Mouse (Mus musculus) layer of hippocampus, adult 8-10 months (tissue): ENCODE results near the gene 2210010C04Rik. TPM values are rescaled to one million over a fixed set of nuclear protein-coding genes. Genes with fewer than 3 reads are reported as not detected.
A peak's percentile ranks its signal among the peaks of the same experiment; 100 is the strongest.

Source experiments
- DNase-seq, 2 experiments: peaks; one replicate each; pipeline ENCODE4 v3.0.0; 2022; ENCODE audit warnings: low spot score in 2 of 2
- total RNA-seq, 4 experiments: library from RNA; stranded (reverse); gene quantifications; 2 replicates each; pipeline ENCODE4 v1.2.4; 2022

The 2210010C04Rik gene
- not detected for total RNA-seq

DNA sequence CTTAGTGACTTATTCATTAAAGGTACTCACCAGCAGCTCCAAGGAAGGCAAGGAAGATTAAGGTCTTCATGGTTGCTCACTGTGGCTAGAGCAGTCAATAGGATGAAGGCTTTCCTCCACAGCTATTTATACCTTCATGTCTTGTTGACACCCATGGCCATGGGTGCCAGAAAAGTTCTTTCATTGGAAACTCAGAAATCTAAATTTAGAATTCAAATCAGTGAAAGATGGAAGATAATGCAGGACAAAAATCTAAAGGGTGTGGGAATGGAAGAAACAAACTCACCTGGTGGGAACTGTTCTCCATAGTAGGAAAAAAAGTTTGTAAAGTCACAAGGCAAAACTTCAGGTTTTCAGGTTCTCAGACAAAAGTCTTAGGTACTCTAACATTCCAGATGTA lies at the start of gene 2210010C04Rik:
Gene 2210010C04Rik, minus strand, starts transcription at position 101 of the 400 bp plus-strand sequence.
- DNase-seq: no peak

DNA sequence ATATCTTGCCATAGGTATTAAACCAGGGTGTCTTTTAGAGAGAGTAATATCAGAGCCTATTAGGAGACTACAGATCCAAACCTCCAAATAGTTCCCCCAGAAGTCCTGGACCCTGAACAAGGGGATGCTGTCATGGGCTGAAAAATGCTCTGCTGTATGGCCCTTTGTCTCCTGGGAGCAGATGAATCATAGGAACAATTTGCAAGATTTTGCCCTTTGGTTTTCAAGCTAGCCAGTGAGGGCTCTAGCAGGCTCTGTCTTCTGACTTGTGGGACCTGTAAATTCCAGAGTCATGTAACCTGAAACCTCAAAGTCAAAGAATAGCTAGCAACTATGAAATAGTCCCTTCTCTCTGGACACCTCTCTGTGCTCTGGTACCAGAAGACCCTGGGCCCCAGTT lies 44.8 kb upstream of the 2210010C04Rik start:
- DNase-seq: no peak

DNA sequence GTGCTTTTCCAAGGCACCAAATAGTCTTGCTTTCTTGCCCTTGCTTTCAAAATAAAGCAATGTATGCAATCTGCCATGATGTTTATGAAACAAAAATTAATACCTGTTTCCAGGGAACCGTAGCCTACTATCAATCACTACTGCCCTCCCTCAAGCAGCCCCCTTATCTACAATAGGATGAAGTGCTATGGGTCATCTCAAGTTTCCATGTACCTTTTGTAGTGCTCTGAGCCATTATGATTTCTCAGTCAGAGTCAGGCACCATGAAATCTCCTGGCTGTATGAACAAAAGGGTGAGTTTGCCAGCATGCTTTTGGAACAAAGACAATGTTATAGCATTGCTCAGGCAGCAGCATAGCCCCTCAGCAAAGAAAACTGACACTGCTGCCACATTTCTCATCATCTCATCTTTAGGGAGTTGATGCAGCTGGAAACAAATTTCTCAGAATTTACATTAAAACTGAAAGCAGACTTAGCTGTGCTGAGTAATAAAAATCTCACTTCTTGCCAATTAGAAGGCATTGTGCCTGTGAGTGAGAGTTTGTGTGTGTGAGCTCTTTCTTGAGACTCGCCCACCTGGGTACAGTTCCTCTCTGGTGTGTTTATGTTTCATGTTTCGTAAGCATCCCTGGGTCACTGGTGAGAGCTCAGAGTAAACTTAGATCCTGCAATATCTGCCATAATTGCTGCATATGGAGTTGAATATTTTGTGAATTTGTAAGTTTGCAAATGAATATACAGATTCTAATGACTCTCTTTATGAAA lies 43.4 kb upstream of the 2210010C04Rik start:
- no peak for DNase-seq

DNA sequence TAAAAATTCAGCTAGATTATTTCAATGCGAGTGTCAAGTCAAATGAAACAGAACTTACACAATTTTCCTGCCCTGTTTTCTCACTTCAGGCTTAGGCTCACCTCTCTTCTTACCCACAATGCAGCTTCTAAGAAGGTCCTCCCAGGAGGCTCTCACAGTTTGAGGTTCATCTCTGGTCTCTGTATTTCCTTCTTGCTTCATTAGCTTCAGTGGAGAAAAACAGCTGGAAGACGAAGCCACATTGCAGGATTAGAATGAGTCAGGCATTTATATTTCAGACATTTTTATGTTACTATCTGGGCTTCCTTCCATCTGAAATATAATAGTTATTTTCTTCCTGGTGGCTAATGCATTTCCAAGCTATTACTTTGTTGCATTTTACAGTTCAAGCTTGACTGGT lies 40.4 kb upstream of the 2210010C04Rik start:
- DNase-seq: no peak

DNA sequence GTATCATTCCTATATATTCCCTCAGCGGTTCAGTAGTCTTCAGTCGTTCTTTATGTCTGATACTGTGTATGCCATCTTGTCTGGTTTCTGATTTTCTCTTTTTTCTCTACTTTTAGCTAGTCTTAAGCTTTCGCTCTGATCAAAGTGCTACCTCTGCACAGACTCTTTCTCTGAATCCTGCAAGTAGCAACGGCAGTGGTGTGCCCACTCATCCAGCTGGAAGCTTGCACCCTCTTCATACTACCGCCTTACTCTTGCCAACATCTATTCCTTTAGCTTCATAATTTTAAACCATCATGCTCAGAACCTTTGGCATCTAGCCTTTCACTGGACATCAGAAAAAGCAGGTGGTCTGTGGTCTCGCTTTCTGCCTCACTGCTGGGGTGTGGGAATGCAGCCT lies 28.0 kb upstream of the 2210010C04Rik start:
- no peak for DNase-seq

DNA sequence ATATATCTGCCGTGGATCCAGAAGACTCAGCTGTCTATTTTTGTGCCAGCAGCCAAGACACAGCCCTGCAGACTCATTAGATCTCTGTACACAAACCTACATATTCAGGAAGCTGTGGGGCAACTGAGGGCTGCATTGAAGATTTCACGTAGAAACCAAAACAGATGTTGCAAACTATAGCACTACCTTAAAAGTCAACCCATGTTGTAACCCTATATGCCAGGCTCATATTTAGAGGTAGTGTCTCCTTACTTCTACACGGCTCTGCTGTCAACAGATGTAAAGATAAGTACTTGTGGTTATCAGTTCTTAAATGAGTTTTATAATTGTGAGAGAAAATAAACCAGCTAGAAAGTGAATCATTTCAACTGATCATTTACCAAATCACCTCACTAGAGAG lies 27.4 kb upstream of the 2210010C04Rik start:
- no peak for DNase-seq

DNA sequence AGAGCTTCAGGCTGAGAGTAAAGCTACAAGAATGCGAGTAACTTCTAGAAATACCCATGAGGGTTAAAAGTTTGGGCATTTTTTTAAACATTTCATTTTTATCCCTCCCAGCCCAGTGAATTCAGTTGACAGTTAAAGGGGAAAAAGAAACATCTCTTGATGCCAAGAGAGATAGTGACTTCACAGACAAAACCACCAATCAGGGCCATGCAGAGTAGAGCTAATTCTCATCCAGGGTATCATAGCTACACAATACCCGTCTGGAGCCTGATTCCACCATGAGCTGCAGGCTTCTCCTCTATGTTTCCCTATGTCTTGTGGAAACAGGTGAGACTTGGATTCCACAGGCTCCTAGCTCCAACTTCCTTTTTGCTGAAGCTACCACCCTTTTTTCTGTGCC lies 26.8 kb upstream of the 2210010C04Rik start:
- no peak for DNase-seq

DNA sequence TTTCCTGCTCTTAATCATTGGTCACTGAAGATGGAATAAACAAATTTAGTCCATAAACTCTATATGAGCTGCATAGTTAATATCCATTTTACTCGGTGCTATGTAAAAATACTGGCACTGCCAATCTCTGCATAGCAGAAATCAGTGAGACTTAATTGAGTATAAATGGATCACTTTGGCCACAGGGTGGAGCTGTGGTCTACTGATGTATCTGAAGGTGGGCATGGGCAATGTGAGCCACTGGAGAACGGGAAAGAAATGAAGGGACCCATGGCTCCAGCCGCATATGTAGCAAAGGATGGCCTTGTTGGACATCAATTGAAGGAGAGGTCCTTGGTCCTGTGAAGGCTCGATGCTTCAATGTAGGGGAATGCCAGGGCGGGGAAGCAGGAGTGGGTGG lies 25.8 kb upstream of the 2210010C04Rik start:
- no peak for DNase-seq

- no peak for DNase-seq
Observed at GRCm38 (mm10) chr6:41057653-41058052, 22.3 kb upstream of the 2210010C04Rik start.

- no peak for DNase-seq
Observed at GRCm38 (mm10) chr6:41055581-41055980, 20.3 kb upstream of the 2210010C04Rik start.

DNA sequence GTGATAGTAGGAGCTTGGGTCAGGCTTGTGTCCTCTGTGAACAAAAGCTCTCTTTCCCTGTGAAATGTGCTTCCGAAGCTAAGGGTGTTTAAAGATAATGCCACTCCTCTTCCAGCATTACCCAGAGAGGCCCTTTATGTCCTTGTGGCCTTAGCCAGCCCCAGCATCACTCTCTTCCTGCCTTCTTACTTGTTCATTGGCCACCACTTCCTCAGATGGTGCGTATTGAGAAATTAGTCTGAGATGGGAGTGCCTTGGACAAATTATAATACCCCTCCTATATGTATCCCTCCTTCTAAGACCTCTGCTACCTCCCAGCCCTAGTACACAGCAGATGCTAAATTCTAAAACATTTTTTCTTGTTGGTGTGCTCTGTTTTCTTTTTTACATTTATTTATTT lies 19.1 kb upstream of the 2210010C04Rik start:
- no peak for DNase-seq

DNA sequence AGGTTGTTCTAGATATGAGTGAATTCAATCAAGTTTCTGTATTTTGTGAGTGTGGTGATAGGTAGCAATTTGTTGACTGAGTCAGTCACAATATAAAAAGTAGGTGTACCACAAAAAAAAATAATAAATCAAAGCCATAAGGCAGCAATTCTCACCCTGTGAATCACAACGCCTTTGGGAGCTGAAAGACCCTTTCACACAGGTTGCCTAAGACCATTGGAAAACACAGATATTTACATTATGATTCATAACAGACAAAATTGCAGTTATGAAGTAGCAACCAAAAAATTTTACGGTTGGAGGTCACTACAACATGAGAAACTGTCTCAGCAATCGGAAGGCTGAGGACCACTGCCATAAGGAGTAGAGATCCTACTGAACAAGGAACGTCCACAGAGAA lies 16.5 kb upstream of the 2210010C04Rik start:
- DNase-seq: no peak

- DNase-seq: peak in 1 of 2 experiments; percentile 5
Observed at GRCm38 (mm10) chr6:41048602-41049001, 13.3 kb upstream of the 2210010C04Rik start.

DNA sequence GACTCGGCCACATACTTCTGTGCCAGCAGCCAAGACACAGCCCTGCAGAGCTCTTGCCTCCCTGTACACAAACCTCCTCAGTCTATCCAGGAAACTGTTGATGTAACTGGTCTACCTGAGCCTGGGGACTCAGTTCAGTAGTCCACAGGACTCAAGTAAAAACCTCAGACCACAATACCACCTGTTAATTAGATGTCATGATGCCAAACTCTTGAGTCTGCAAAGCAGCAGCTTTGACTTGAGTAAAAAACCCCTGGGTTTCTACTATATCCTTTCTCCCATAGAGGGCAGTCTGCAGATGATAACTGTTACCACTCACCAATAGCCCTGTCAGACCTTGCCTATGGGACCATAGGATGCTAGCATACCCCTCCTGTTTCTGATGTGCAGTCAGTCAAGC lies 12.7 kb upstream of the 2210010C04Rik start:
- no peak for DNase-seq

DNA sequence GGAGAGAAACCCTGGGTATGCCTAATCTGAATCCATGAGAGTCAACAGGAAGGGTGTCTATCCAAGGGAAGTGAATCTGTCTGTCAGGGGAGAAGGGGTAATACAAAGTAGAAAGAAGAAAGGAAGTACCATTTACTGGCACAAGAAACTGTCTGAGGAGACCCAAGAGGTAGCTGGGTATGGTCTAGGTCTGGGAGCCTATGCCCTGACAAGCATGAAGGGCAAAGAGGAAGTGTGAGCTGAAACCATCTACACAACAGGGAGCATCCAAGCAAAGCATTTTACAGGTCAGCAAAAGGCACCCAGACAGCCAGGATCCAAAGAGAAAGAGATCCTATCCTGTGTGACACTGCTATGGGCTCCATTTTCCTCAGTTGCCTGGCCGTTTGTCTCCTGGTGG lies 11.9 kb upstream of the 2210010C04Rik start:
- no peak for DNase-seq

DNA sequence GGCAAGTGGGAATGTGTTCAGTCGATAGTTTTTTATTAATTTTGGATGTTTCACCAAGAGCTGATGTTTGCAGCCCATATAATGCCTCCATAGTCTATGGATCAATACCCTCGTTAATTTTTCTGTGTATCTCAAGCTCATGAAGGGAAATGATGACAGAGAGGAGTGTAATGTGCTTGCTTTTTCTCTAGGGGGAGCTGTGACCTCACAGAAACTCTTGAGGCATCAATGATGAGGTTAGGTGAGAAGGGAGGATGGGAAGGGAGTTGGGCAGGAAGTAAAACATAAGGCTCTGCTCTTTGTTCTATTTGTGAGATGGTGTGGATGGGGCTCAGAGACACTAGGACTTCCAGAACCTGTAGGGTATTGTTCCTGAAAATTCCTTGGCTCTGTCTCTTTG lies 11.2 kb upstream of the 2210010C04Rik start:
- no peak for DNase-seq

DNA sequence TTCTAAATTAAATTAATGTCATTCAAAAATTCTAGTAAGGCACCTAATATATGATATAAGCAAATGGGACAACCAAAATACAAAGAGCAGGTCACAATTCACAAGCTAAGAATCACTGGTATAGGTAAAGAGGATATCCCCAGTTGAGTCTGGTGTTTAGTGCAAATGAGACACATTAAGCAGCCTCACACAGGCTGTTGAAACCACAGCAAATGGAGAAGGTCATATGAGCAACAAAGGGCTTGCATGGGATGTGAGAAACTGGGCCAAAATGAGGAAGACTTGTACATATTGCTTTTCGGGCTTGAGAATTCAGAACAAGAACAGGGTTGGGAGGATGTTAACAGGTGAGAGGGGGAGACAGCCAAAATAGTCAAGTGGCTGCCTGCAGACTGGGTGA lies 9.4 kb upstream of the 2210010C04Rik start:
- no peak for DNase-seq

GRCm38 (mm10) chr6:41044314-41044713 lies 9.0 kb upstream of the 2210010C04Rik start:
- DNase-seq: no peak

DNA sequence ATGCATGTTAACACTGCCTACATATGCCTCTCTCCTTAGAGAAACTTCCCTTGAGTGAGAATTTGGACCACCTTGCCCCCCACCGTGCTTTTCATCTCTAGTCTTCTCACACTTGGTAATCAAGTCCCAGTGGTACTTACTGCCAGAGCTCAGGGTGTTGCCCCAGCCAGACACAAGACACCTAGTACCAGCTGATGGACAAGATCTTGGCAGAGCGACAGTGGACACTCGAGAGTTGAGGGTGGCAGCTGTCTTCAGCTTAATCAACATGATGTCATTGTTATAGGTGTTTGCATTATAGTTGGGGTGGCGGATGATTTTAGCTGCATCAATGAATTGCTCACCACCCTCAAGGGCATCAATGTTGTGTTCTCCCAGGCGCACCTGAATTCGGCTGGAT lies 2.5 kb downstream of the 2210010C04Rik start:
- no peak for DNase-seq

GRCm38 (mm10) chr6:41032231-41032630 lies 3.1 kb downstream of the 2210010C04Rik start:
- no peak for DNase-seq

- no peak for DNase-seq
Observed at GRCm38 (mm10) chr6:41030821-41031220, 4.5 kb downstream of the 2210010C04Rik start.

DNA sequence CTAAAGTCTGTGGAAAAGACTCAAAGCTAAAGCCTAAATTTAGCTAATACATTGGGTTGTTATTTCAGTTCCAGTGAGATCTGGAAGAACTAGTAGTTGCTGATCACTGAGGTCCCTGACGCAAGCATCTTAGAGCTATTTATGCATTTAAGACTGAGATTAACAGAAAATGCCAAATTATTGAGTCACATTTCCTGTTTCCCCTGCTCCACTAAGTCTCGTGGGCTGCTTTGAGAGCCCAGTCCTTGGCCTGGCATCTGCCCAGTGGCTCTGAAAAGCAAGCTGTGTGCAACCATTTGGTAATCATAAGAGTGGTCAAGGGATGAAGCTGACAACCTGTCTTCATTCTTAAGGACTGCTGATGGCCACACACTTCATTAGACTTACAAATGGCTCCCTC lies 8.3 kb downstream of the 2210010C04Rik start:
- no peak for DNase-seq

DNA sequence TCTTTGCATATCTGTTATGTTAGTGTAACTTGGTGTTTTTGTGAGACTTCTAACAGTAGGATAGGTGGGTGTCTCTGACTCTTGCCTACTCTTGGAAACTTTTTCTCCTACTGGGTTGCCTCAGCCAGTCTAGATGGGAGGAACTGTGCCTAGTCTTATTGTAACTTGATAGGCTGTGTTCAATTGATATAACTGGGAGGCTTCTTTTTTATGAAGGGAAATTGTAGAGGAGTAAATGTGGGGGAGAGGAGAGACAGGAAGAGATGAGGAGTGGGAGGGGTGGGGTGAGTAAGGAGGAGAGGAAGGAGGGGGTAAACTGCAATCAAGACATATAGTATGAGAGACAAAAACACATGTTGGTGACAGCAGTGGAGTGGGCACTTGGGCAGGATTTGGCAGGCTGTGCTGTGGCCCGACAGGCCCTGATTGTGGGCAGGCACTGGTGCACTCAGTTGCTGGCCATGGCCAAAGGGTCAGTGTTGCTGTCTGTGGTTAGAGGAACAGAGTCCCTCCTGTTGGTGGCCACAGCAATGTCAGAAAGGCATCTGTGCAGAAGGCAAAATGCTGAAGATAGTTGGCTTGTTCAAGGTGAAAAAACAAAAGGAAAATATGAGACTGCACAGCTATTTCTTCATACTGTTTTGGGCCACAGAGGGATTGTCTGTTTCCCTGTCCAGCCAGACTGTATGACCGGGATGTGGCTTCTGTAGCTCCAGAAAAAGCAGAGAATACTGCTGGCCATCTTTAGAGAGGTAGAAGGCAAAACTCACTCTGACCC lies 9.2 kb downstream of the 2210010C04Rik start:
- no peak for DNase-seq
